Mouse (Mus musculus) liver, embryonic 15.5 days (tissue): ENCODE results near the gene Anxa9. TPM values are rescaled to one million over a fixed set of nuclear protein-coding genes. Genes with fewer than 3 reads are reported as not detected.
"Not testable (repeated sequence)": the region's sequence is repeated elsewhere in the genome, so short reads cannot be mapped to it uniquely, and the experiment has no call there.

Experiments
- ATAC-seq: fragments of 200-750 bp; cut with Nextera tagmentation; 2 replicates; pipeline ENCODE4 v1.8.0; 2017; ENCODE audit warnings: moderate number of reproducible peaks, mild to moderate bottlenecking, moderate library complexity; ENCODE audit not compliant: insufficient read depth
- H3K27ac ChIP-seq: fragments of 300-500 bp; sonication (generic); replicated peaks from 2 replicates; pipeline ENCODE4 v1.5.1; 2015; ENCODE audit warnings: mild to moderate bottlenecking, inconsistent platforms
- H3K27me3 ChIP-seq: fragments of 300-500 bp; sonication (generic); 2 replicates; pipeline ENCODE4 v1.6.1; 2015; ENCODE audit warnings: mild to moderate bottlenecking, inconsistent platforms
- H3K36me3 ChIP-seq: fragments of 300-500 bp; sonication (generic); replicated peaks from 2 replicates; pipeline ENCODE4 v1.6.1; 2015; ENCODE audit warnings: moderate library complexity, mild to moderate bottlenecking, inconsistent platforms
- H3K4me1 ChIP-seq: fragments of 300-500 bp; sonication (generic); replicated peaks from 2 replicates; pipeline ENCODE4 v1.6.1; 2015; ENCODE audit warnings: inconsistent platforms
- H3K4me2 ChIP-seq: fragments of 300-500 bp; sonication (generic); 2 replicates; pipeline ENCODE4 v1.6.1; 2015; ENCODE audit warnings: moderate library complexity, mild to moderate bottlenecking, inconsistent platforms
- H3K4me3 ChIP-seq: fragments of 300-500 bp; sonication (generic); replicated peaks from 2 replicates; pipeline ENCODE4 v1.5.1; 2015; ENCODE audit warnings: mild to moderate bottlenecking, inconsistent platforms
- H3K9ac ChIP-seq: fragments of 300-500 bp; sonication (generic); 2 replicates; pipeline ENCODE4 v1.6.1; 2015; ENCODE audit warnings: moderate library complexity, mild to moderate bottlenecking, inconsistent platforms
- H3K9me3 ChIP-seq: fragments of 300-500 bp; sonication (generic); replicated peaks from 2 replicates; pipeline ENCODE4 v1.6.1; 2016; ENCODE audit warnings: inconsistent platforms
- whole genome bisulfite sequencing: fragments of 180-500 bp; shearing (Covaris S2); methylation state at CpG from one replicate; pipeline ENCODE4 v1.1.7; 2015; ENCODE audit warnings: mixed read lengths; ENCODE audit not compliant: insufficient replicate concordance; 5-methylcytosine and 5-hydroxymethylcytosine counted together
- polyA plus RNA-seq: library from polyadenylated mRNA; unstranded; fragments of >200 nt; fragmentation: Nextera tagmentation; extraction: Ambion mirVana; gene quantifications from 2 replicates; pipeline ENCODE4 v1.2.1, GENCODE M21; 2015

The Anxa9 gene
- polyA plus RNA-seq = 2.1 and 2.8 TPM in 2 replicates

DNA sequence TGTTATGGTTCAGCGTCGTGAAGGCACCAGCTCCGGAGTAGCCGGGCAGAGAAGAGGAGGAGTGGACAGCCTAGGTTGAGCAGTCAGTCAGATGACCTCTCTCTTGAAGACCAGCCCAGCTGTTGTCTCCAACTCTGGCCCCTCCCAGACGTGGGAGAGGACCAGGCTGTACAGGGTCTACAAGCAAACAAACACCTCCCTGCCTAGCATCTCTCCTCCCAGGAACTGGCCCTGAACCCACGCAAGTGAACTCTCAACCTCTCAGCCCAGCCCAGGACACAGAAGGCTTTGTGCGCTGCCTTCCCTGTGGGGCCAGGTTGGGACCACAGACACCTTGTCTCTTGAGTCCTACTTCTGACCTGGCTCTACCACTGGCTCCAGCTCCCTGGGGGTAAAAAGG lies at the start of gene Anxa9:
Anxa9 (minus strand) TSS at position 77 of the 400 bp plus-strand sequence.
- no peak within 1 kb of the TSS for H3K27ac ChIP-seq
- H3K4me2 ChIP-seq = no peak within 1 kb of the TSS
- 62% methylated on average over 7 of the region's 7 CpGs for WGBS
- peaks cover 7% of the 10 kb centered on the region; the same call in 1 of the 2 replicates for H3K36me3 ChIP-seq
- ATAC-seq = no peak
- no peak within 1 kb of the TSS for H3K9ac ChIP-seq
- no peaks in the 10 kb centered on the region for H3K27me3 ChIP-seq
- H3K4me3 ChIP-seq = no peak within 1 kb of the TSS
- peaks cover 26% of the 10 kb centered on the region for H3K4me1 ChIP-seq
- no peaks in the 10 kb centered on the region for H3K9me3 ChIP-seq

GRCm38 (mm10) chr3:95355911-95356544 lies 49.1 kb upstream of the Anxa9 start:
- Histone ChIP-seq H3K4me3 (peak overlapping the region; percentile 65), H3K4me1 (peaks cover 10% of the 10 kb centered on the region; the same call in 1 of the 2 replicates), H3K4me2 (peak overlapping the region; percentile 69), H3K36me3 (peaks cover 26% of the 10 kb centered on the region)
- H3K9ac ChIP-seq, H3K27me3 ChIP-seq, H3K9me3 ChIP-seq, ATAC-seq, H3K27ac ChIP-seq: not testable (repeated sequence)
- 10% methylated on average over 12 of the region's 19 CpGs for WGBS

DNA sequence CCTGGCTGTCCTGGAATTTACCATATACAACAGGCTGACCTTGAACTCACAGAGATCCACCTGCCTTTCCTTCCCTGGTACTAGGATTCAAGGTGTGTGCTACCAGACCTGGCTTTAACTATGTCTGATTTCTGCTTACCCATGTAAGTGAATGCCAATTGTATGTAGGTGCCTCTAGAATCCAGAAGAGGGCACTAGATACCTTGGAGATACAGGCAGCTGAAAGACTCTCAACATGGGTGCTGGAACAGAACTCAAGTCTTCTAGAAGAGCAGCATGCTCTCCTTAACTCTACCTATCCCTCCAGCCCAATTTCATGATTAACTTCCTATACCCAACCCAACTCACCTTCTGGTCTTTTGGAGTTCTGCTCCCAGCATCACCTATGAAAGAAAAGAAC lies 42.5 kb upstream of the Anxa9 start:
- no peak overlapping the region for H3K4me3 ChIP-seq
- H3K4me1 ChIP-seq = no peaks in the 10 kb centered on the region
- no peak overlapping the region for H3K27ac ChIP-seq
- H3K4me2 ChIP-seq = no peak overlapping the region
- peaks cover 86% of the 10 kb centered on the region for H3K36me3 ChIP-seq
- ATAC-seq = no peak
- H3K27me3 ChIP-seq = no peaks in the 10 kb centered on the region
- H3K9me3 ChIP-seq = no peaks in the 10 kb centered on the region
- no peak overlapping the region for H3K9ac ChIP-seq

DNA sequence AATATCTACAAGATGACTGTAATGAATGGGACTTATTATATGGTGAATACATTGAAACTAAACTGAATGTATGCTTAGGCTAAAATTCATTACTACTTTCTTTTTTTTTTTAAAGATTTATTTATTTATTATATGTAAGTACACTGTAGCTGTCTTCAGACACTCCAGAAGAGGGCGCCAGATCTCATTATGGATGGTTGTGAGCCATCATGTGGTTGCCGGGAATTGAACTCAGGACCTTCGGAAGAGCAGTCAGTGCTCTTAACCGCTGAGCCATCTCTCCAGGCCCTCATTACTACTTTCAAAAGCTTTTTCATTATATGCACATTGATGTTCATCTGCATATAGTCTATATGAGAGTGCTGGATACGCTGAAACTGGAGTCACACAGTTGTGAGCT lies 41.4 kb upstream of the Anxa9 start:
- not testable (repeated sequence) for H3K4me1 ChIP-seq, H3K9ac ChIP-seq, H3K9me3 ChIP-seq, H3K27me3 ChIP-seq, H3K27ac ChIP-seq, ATAC-seq, H3K4me2 ChIP-seq, H3K4me3 ChIP-seq
- 86% methylated on average over 5 of the region's 5 CpGs for WGBS
- H3K36me3 ChIP-seq = peaks cover 87% of the 10 kb centered on the region

GRCm38 (mm10) chr3:95346454-95346853 lies 39.5 kb upstream of the Anxa9 start:
- Histone ChIP-seq H3K4me3 (no peak overlapping the region), H3K9me3 (no peaks in the 10 kb centered on the region), H3K4me2 (no peak overlapping the region), H3K27ac (no peak overlapping the region), H3K9ac (no peak overlapping the region), H3K27me3 (no peaks in the 10 kb centered on the region), H3K36me3 (peaks cover 87% of the 10 kb centered on the region), H3K4me1 (no peaks in the 10 kb centered on the region)
- WGBS = 81% methylated on average over 7 of the region's 7 CpGs
- ATAC-seq = no peak

DNA sequence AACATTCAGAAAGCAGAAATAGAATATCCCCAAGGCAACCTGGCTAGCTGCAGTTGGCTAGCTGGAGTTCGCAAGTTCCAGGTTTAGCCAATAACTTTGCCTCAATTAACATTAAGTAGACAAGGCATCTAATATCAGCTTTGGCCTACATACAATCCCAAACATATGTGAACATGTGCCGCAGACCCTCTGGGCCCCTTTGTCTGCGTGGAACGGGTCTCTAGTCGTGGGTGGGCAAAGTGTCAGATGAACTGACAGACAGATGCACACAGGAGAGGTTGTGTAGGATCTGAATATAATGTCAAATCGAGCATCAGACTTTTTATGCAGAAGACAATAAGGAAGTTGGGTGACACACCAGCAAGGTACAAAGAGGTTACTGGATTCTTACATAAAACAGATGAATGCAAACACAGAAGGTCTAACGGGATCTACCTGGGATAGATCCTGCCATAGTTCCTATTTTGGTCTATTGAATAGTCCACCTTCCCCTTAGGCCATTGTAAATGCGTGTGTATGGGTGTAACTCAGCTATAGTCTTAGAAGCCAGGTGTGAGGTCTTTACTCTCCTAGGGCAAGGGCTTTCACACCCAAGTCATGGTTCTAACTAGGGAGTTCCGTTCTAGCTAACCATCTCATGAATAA lies 36.5 kb upstream of the Anxa9 start:
- not testable (repeated sequence) for H3K27ac ChIP-seq, H3K4me2 ChIP-seq, ATAC-seq, H3K9me3 ChIP-seq, H3K4me1 ChIP-seq, H3K4me3 ChIP-seq, H3K27me3 ChIP-seq, H3K9ac ChIP-seq
- H3K36me3 ChIP-seq = peaks cover 91% of the 10 kb centered on the region
- WGBS = 80% methylated on average over 9 of the region's 9 CpGs

- no peak overlapping the region for H3K4me2 ChIP-seq
- no peaks in the 10 kb centered on the region for H3K4me1 ChIP-seq
- 82% methylated on average over 4 of the region's 4 CpGs for WGBS
- no peaks in the 10 kb centered on the region for H3K9me3 ChIP-seq
- H3K27ac ChIP-seq = no peak overlapping the region
- H3K4me3 ChIP-seq = no peak overlapping the region
- no peak overlapping the region for H3K9ac ChIP-seq
- no peak for ATAC-seq
- H3K36me3 ChIP-seq = peaks cover 90% of the 10 kb centered on the region
- H3K27me3 ChIP-seq = no peaks in the 10 kb centered on the region
These were observed 31.3 kb upstream of the Anxa9 start for GRCm38 (mm10) chr3:95338251-95338650.

- no peak overlapping the region for H3K4me2 ChIP-seq
- H3K4me3 ChIP-seq = no peak overlapping the region
- WGBS = 80% methylated on average over 4 of the region's 4 CpGs
- no peaks in the 10 kb centered on the region for H3K27me3 ChIP-seq
- no peak overlapping the region for H3K9ac ChIP-seq
- H3K27ac ChIP-seq = no peak overlapping the region
- H3K36me3 ChIP-seq = peaks cover 90% of the 10 kb centered on the region
- no peaks in the 10 kb centered on the region for H3K9me3 ChIP-seq
- H3K4me1 ChIP-seq = no peaks in the 10 kb centered on the region
- no peak for ATAC-seq
These were observed 30.4 kb upstream of the Anxa9 start for GRCm38 (mm10) chr3:95337345-95337744.

- no peak overlapping the region for H3K4me3 ChIP-seq
- no CpG with 5 or more reads among the region's 1 CpGs for WGBS
- ATAC-seq = no peak
- H3K27me3 ChIP-seq = no peaks in the 10 kb centered on the region
- H3K27ac ChIP-seq = no peak overlapping the region
- no peaks in the 10 kb centered on the region for H3K9me3 ChIP-seq
- H3K36me3 ChIP-seq = peaks cover 85% of the 10 kb centered on the region
- H3K9ac ChIP-seq = no peak overlapping the region
- H3K4me2 ChIP-seq = no peak overlapping the region
- no peaks in the 10 kb centered on the region for H3K4me1 ChIP-seq
These were observed 24.6 kb upstream of the Anxa9 start for GRCm38 (mm10) chr3:95331528-95331927.

DNA sequence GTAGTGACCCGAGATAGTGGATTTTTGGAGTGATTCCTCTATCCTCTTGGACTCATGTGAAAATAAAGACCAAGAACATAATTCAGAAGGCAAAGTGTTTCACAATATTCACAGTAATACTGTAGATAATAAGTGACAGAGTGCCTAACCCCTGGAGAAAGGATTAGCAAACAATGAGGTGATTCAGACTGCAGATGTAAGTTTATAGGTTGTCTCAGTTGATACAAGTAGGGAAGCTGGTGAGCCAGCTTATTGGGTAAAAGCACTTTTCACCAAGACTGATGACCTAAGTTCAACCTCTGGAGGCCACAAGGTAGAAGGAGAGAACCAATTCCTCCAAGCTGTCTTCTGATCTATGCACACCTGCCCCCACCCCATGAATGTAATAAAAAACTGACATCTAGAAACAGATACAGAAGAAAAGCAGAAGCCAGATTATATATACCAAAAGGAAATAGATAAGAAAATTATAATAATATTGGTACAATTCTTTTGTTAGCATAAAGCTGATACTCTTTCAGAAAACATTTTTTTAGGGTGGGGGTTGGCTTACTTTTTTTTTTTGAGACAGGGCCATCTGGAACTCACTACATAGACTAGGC lies 21.9 kb upstream of the Anxa9 start:
- Histone ChIP-seq H3K27me3 (no peaks in the 10 kb centered on the region), H3K4me1 (peaks cover under 1% of the 10 kb centered on the region; the same call in 1 of the 2 replicates), H3K27ac (no peak overlapping the region), H3K9ac (no peak overlapping the region), H3K4me3 (no peak overlapping the region), H3K36me3 (peaks cover 93% of the 10 kb centered on the region), H3K4me2 (no peak overlapping the region), H3K9me3 (no peaks in the 10 kb centered on the region)
- no peak for ATAC-seq
- WGBS = 72% methylated on average over 1 of the region's 1 CpGs

- no peak overlapping the region for H3K27ac ChIP-seq
- 84% methylated on average over 6 of the region's 6 CpGs for WGBS
- no peak for ATAC-seq
- H3K4me1 ChIP-seq = peaks cover 23% of the 10 kb centered on the region
- no peak overlapping the region for H3K4me3 ChIP-seq
- H3K9ac ChIP-seq = no peak overlapping the region
- no peaks in the 10 kb centered on the region for H3K27me3 ChIP-seq
- H3K4me2 ChIP-seq = no peak overlapping the region
- H3K9me3 ChIP-seq = no peaks in the 10 kb centered on the region
- H3K36me3 ChIP-seq = peaks cover 98% of the 10 kb centered on the region
These were observed 17.6 kb upstream of the Anxa9 start for GRCm38 (mm10) chr3:95324454-95325144.
